Mouse (Mus musculus) right cerebral cortex, postnatal 14 days (tissue): ENCODE results near the gene Ppard.

ENCODE experiments used
- DNase-seq: peaks from one replicate; pipeline ENCODE4 v3.0.0; 2022

The Ppard gene

GRCm38 (mm10) chr17:28287980-28288379 lies 55.5 kb downstream of the Ppard start:
- DNase-seq: no peak

- DNase-seq: peak; percentile 66
Observed at GRCm38 (mm10) chr17:28290262-28290661, 57.8 kb downstream of the Ppard start.

GRCm38 (mm10) chr17:28290671-28291070 lies 58.2 kb downstream of the Ppard start:
- DNase-seq: no peak

- no peak for DNase-seq
Observed at GRCm38 (mm10) chr17:28291346-28291745, 58.8 kb downstream of the Ppard start.

GRCm38 (mm10) chr17:28293716-28294115 lies 61.2 kb downstream of the Ppard start:
- DNase-seq: no peak

- no peak for DNase-seq
Observed at GRCm38 (mm10) chr17:28294449-28295333, 62.2 kb downstream of the Ppard start.

GRCm38 (mm10) chr17:28298888-28299287 lies 66.4 kb downstream of the Ppard start:
- DNase-seq: no peak

- no peak for DNase-seq
Observed at GRCm38 (mm10) chr17:28299669-28300320, 67.3 kb downstream of the Ppard start.

GRCm38 (mm10) chr17:28300323-28300722 lies 67.8 kb downstream of the Ppard start:
- DNase-seq: no peak

- DNase-seq: no peak
Observed at GRCm38 (mm10) chr17:28300850-28301249, 68.3 kb downstream of the Ppard start.

- DNase-seq: no peak
Observed at GRCm38 (mm10) chr17:28305172-28305571, 72.7 kb downstream of the Ppard start.

- DNase-seq: peak; percentile 95
Observed at GRCm38 (mm10) chr17:28308297-28309195, 76.0 kb downstream of the Ppard start.

GRCm38 (mm10) chr17:28310831-28311230 lies 78.3 kb downstream of the Ppard start:
- no peak for DNase-seq

GRCm38 (mm10) chr17:28311366-28312132 lies 79.0 kb downstream of the Ppard start:
- DNase-seq: no peak

GRCm38 (mm10) chr17:28312232-28313211 lies 80.0 kb downstream of the Ppard start:
- DNase-seq: no peak

GRCm38 (mm10) chr17:28313212-28313879 lies 80.8 kb downstream of the Ppard start, which contains the start of gene Fance:
Gene Fance (plus strand): TSS chr17:28313519.
- peak; percentile 93 for DNase-seq

GRCm38 (mm10) chr17:28313880-28314225 lies 81.4 kb downstream of the Ppard start:
- DNase-seq: no peak

GRCm38 (mm10) chr17:28315611-28316160 lies 83.2 kb downstream of the Ppard start:
- no peak for DNase-seq

GRCm38 (mm10) chr17:28316476-28316875 lies 84.0 kb downstream of the Ppard start:
- DNase-seq: no peak

- DNase-seq: no peak
Observed at GRCm38 (mm10) chr17:28317091-28317490, 84.6 kb downstream of the Ppard start.
